Mouse (Mus musculus): ENCODE measurements around the gene Fes.

GRCm38 (mm10) chr7:80426363-80426762, 38.6 kb upstream of the Fes start:
- TF ChIP-seq HCFC1 (IDR thresholded peaks at IDR 0.05; ENCODE audit: low read depth, low read length) (no peak), BHLHE40 (IDR thresholded peaks at IDR 0.05; ENCODE audit: borderline replicate concordance, low read depth, low read length) (peak; percentile 28; the same call in 1 of the 2 replicates), USF1 (IDR thresholded peaks at IDR 0.05; ENCODE audit: low read depth, low read length) (peak; percentile 67), CTCF (IDR thresholded peaks at IDR 0.05 in 2 of 3, conservative IDR thresholded peaks at IDR 0.05 in 1 of 3; ENCODE audit: control insufficient read depth in 1 of 3, insufficient read depth in 1 of 3, low read depth in 2 of 3, low read length in 3 of 3, poor library complexity in 1 of 3, severe bottlenecking in 1 of 3) (no peak), CHD2 (IDR thresholded peaks at IDR 0.05; ENCODE audit: low read length) (no peak), TBP (IDR thresholded peaks at IDR 0.05; ENCODE audit: low read depth, low read length) (no peak), TCF12 (IDR thresholded peaks at IDR 0.05; ENCODE audit: low read depth, low read length) (no peak), ZC3H11A (IDR thresholded peaks at IDR 0.05; ENCODE audit: low read depth, low read length) (no peak), POLR2AphosphoS2 (IDR thresholded peaks at IDR 0.05; ENCODE audit: low read length) (no peak), MAX (IDR thresholded peaks at IDR 0.05; ENCODE audit: low read length) (peak; percentile 77), E2F4 (IDR thresholded peaks at IDR 0.05; ENCODE audit: borderline replicate concordance, low read depth, low read length) (no peak), KAT2A (conservative IDR thresholded peaks at IDR 0.05; ENCODE audit: low read depth, low read length) (no peak), ZNF384 (IDR thresholded peaks at IDR 0.05; ENCODE audit: low read depth, low read length) (no peak), POLR2A (IDR thresholded peaks at IDR 0.05; ENCODE audit: control insufficient read depth in 1 of 2, insufficient read depth in 1 of 2, low read depth in 1 of 2, low read length in 2 of 2, poor library complexity in 1 of 2) (no peak)

All from MEL (cell line).